ENCODE assay signal across 7 mouse cellular contexts in the genomic region with DNA sequence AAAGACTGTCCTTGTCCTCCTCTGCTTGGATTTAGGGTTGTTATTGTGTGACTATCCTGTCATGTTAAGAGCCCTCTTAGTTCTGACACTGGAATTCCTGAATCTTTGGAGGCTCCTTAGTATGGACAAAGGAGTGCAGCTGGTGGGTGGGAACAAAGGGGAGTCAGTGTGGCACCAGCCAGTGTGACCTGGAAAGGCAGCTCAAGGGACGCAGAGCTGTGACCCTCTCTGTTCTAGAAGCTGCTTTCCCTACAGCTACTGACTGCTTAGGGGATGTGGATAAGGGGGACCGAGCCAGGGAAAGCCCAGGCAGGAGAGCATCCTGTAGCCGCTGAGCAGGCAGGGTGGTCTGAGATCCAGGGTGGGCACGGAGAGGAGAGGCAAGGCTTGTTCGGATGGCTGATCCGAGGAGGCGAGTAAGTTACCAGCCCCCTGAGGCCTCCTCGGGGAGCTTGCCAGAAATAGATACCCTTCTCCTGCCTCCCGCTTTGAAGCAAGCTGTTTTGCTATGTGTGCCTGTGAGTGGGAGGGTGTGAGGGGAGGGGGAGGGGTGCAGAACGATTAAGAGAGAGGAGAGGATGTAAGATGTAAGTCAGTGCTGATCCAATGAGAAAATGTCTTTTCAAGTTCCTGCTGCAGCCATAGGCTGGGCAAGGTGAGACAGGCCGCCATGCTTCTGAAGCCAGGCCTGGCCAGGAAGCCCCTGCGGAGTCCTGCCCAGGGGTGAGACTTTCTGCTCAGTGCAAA.
A peak's percentile ranks its signal among the peaks of the same experiment; 100 is the strongest.
DNase-seq lines count a peak whose midpoint lies in the region; ATAC-seq and TF ChIP-seq lines count a peak whose summit lies in the region.

No protein-coding gene starts in this region.

- no peaks in the 10 kb centered on the region for H3K9me3 ChIP-seq in lung, embryonic 16.5 days (ENCODE audit: control insufficient read depth, low read length)

- no peak overlapping the region for H3K4me2 ChIP-seq in lung, embryonic 16.5 days (ENCODE audit: low read depth, low read length)

- 34% methylated on average over 12 of the region's 12 CpGs for WGBS in lung, embryonic 16.5 days
- WGBS in lung, adult 2 months: 60% methylated on average over 12 of the region's 12 CpGs

- H3K9ac ChIP-seq in lung, embryonic 16.5 days (ENCODE audit: low read length): 0 out of 2 replicates have a peak overlapping the region, but pooled peaks have one; percentile 9

- H3K4me1 ChIP-seq in lung, embryonic 16.5 days (replicated peaks; ENCODE audit: control insufficient read depth, insufficient read depth, low read length): peaks cover 28% of the 10 kb centered on the region
- H3K4me1 ChIP-seq in lung, adult 2 months (ENCODE audit: control insufficient read depth, insufficient read depth, low read length): no peaks in the 10 kb centered on the region
- peaks cover 3% of the 10 kb centered on the region; the same call in 1 of the 2 replicates for H3K4me1 ChIP-seq in embryonic fibroblast, embryonic 13.5 days (ENCODE audit: control insufficient read depth, insufficient read depth, low read length)

- DNase-seq in lung, adult 2 months: no peak
- DNase-seq in left cerebral cortex, postnatal 14 days (ENCODE audit: low spot score in 2 of 2): peak; percentile 61 to 76
- peak; percentile 64 for DNase-seq in right cerebral cortex, adult 18-20 months
- DNase-seq in spleen, postnatal 4 days (ENCODE audit: low spot score in 2 of 2): no peak
- no peak for DNase-seq in urinary bladder, postnatal 10 days (ENCODE audit: low spot score)

- no peak for TF ChIP-seq CTCF in lung, adult 2 months (IDR thresholded peaks at IDR 0.05; ENCODE audit: insufficient read depth, low read length)
- TF ChIP-seq CTCF in embryonic fibroblast, embryonic 13.5 days (IDR thresholded peaks at IDR 0.05; ENCODE audit: borderline replicate concordance, insufficient read depth, low read length): no peak

- ATAC-seq in lung, embryonic 16.5 days (ENCODE audit: low read depth): peak; percentile 18; the same call in 1 of the 2 replicates

- H3K36me3 ChIP-seq in lung, embryonic 16.5 days (ENCODE audit: control insufficient read depth, insufficient read depth, low read length): no peaks in the 10 kb centered on the region

- peaks cover 9% of the 10 kb centered on the region for H3K27me3 ChIP-seq in lung, embryonic 16.5 days (ENCODE audit: control insufficient read depth, insufficient read depth, low read depth, low read length)

- no peak overlapping the region for H3K27ac ChIP-seq in lung, embryonic 16.5 days (ENCODE audit: low read length)
- peak overlapping the region; percentile 32; the same call in 1 of the 2 replicates for H3K27ac ChIP-seq in embryonic fibroblast, embryonic 13.5 days (ENCODE audit: insufficient read depth, low read length)

- no peak overlapping the region for H3K4me3 ChIP-seq in lung, embryonic 16.5 days (ENCODE audit: low read length)
- no peak overlapping the region for H3K4me3 ChIP-seq in lung, adult 2 months (replicated peaks; ENCODE audit: extremely low read depth, low read depth, low read length)
- H3K4me3 ChIP-seq in embryonic fibroblast, embryonic 13.5 days (ENCODE audit: insufficient read depth, low read length): no peak overlapping the region

- intact Hi-C loops in left cerebral cortex, postnatal 14 days (cut with DNase I): no loop called here

- TF ChIP-seq POLR2A in lung, adult 2 months (IDR thresholded peaks at IDR 0.05; ENCODE audit: borderline replicate concordance, extremely low read depth, low read depth, low read length): no peak
- TF ChIP-seq POLR2A in embryonic fibroblast, embryonic 13.5 days (IDR thresholded peaks at IDR 0.05; ENCODE audit: low read depth, low read length): no peak

Comparison
In these comparisons a context has a peak if more than half of its experiments do, and no peak if none do; other contexts are left out.
1. DNase-seq: peak in left cerebral cortex, postnatal 14 days (2 of 2) and right cerebral cortex, adult 18-20 months (single experiment); none in lung, adult 2 months (single experiment), spleen, postnatal 4 days (0 of 2) and urinary bladder, postnatal 10 days (single experiment).